Mouse (Mus musculus) kidney, postnatal 25 days (tissue): Measurements from ENCODE around the gene Speer2.

Experiments
- DNase-seq, 2 experiments: peaks; one replicate each; pipeline ENCODE4 v3.0.0; 2021; ENCODE audit warnings: mixed read lengths in 2 of 2

The Speer2 gene

GRCm38 (mm10) chr16:69863644-69864043 is at the start of gene Speer2:
Speer2 (minus strand) TSS chr16:69863744.
- no peak for DNase-seq

GRCm38 (mm10) chr16:69904303-69904702 is 40.8 kb upstream of the Speer2 start:
- no peak for DNase-seq

- no peak for DNase-seq
Observed at GRCm38 (mm10) chr16:69880712-69881111, 17.2 kb upstream of the Speer2 start.

- DNase-seq: no peak
Observed at GRCm38 (mm10) chr16:69836628-69837027, 26.9 kb downstream of the Speer2 start.

- no peak for DNase-seq
Observed at GRCm38 (mm10) chr16:69813652-69814051, 49.9 kb downstream of the Speer2 start.
